Mouse (Mus musculus) cerebellum, adult 2 months (tissue): ENCODE data around the gene Parva.

Source experiments
- CTCF ChIP-seq: fragments of 200-500 bp; IDR thresholded peaks from 2 replicates; pipeline ENCODE4 v1.5.1; 2011; ENCODE audit warnings: low read depth, mild to moderate bottlenecking, control low read depth, low read length, moderate library complexity, borderline replicate concordance; ENCODE audit not compliant: insufficient read depth
- POLR2A ChIP-seq: fragments of 200-500 bp; IDR thresholded peaks from 2 replicates; pipeline ENCODE4 v1.6.1; 2011; ENCODE audit warnings: low read length, control low read depth, borderline replicate concordance; ENCODE audit not compliant: insufficient read depth

- TF ChIP-seq POLR2A: no peak
- no peak for TF ChIP-seq CTCF
Observed at GRCm38 (mm10) chr7:112390937-112391605, 36.2 kb upstream of the Parva start.
